Mouse (Mus musculus) fibroblast of lung, adult 2 months (primary cell): ENCODE measurements at regions not wholly inside any gene's neighbourhood (a gene's known extent, or its start where the extent isn't known, plus 50 kb on each side); places are given as distances from the start of the nearest gene placed in this dataset.

Source experiments
- DNase-seq: peaks from one replicate; pipeline ENCODE4 v3.0.0-alpha.2; 2011; ENCODE audit warnings: low read depth

DNA sequence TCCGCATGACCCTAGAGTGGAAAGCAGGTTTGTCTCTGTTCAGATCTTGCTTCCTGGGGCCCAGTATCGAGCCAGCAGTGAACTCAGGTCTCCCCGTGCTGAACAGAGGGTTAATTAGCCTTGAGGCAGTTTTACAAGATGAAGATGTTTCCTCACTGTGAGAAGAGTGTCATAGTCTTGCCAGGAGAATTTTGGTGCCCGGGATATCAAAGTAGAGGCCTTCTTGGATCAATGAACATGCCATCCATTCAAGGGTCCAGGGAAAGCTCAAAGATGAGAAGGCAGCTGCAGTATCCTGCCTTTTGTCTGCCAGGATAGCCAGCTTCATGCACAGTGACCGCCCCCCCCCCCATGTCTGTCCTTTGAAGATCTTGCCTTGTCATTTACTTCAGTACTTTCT lies 114.2 kb upstream of the Mylip start:
- DNase-seq: no peak

DNA sequence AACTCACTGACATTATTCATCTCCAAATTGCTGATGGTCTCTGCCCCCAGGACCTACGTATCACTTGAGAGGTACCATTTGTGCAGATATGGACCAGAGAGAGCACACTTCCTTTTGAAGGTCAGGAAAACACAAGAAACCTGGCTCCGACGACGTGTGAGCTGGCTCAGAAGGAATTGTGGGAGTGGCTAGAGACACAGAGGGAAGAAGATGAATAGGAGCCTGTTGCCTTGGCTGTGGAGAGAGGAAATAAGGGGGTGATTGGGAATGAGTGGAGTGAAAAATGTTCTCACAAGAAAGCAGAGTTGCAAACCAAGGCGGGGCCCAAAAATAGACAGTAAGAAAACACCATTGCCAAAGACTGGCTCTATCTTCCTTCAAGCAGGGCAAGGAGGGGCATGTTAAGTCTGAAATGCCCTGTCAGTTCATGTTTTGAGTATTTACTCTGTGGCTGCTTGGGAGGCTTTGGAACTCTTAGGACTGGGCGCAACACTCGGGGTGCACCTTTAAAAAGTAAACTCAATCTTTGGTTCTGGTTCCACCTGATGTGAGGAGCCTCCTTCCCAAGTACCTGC lies 111.6 kb upstream of the Mylip start:
- peak; percentile 7 for DNase-seq

DNA sequence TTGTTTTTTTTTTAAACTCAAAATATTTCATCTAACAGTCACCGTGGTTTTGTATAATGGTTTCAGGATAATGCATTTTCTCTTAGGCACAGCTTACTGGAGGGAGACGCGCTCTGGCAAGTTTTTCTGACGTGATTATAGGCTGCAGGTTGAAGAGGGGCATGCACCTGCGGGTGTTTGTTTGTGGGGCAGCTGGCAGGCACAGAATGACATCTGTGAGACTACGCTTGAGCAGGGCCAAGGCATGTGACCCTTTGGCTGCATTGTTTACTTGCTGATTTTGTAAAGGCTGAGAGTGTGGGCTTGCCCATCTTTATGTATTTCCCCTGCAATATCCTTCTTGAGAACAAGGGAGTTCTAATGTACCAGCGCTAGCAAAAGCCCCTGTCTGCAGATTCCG lies 108.4 kb upstream of the Mylip start:
- DNase-seq: no peak

DNA sequence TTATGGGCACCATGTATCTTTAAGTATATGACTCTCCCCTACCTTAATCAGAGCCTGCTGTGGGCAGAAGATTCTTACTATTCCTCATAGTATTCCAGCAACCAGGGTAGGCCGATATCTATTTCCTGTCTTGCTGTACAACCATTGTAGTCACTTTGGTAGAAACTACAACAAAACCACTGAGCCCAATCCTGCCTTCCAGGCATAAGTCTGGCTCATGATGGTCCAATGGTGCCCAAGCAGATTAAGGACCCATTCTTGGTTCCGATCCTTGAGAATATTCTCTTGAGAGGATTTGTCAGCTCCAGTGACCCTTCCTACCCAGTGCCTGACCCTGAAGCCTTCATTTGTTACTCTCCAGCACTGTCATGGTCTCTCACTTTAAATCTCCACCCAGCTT lies 102.9 kb upstream of the Mylip start:
- no peak for DNase-seq

DNA sequence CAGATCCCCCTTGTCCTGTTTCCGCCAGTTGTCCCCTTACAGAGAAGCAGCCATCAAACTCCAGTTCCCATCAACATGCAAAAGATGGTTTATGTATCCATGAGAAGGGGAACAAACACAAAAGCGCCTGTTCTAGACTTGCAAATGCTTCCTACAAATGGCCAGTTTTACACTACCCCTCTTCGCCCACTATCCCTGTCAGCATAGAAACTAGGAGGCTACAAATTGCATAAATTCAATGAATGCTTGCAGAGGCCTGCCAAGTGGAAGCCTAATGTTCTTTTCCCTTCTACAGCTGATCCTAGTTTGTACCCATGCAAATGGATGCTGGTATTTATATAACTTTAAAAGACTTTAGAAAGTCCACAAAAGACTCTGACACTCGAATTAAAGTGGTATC lies 102.3 kb upstream of the Mylip start:
- no peak for DNase-seq

DNA sequence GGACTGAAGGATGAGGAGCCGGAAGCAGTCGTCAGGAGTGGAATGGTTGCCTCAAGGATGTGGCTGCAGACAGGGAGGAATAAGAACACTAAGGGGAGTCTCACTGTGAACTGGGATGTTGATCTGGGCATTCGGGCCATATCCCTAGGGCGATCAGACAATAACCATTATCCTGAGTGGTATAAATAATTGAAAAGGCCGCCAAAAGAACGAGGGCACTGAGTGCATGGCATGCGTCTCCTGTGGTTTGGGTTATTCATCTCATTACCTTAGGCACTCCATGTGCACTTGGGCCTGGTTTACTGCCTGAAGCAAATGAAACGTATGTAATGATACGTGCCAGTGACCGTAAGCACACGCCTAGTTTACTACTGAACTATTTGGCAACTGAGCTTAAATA lies 99.6 kb upstream of the Mylip start:
- no peak for DNase-seq

DNA sequence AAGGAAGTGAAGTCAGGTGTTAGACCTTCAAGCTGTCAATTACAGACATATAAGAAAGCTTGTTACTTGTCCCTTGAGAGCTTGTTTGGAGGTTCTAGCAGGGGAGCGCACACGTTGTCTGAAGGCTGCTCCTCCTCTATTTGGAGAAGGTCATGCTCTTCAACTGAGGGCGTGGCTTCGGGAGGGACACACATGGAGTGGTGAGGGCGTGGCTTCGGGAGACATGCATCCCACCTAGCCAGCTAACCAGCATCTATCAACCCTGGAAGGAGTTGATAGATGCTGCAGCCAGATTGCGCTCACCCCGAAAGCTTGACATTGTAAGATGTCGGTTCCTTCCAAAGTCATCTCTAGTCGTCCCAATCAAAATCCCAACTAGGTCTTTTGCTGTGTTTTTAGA lies 94.9 kb upstream of the Mylip start:
- no peak for DNase-seq

DNA sequence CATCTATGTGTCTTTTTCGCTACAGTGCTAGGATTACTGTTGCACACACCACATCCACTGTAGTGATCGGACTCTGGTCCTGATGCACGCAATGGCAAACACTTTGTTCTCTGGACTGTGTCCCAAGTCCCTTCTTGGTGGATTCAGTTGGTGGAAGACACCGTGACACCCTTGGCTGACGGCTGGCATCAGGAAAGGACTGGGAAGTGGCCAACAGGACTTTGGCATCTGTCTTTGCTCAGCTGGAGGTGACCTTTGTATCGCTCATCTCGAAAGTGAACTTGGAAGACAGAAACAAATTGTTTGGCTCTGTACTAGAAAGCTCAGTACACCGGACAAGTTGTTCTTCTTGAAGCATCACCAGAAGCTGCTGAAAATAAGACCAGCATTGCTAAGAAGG lies 88.9 kb upstream of the Mylip start:
- DNase-seq: no peak

DNA sequence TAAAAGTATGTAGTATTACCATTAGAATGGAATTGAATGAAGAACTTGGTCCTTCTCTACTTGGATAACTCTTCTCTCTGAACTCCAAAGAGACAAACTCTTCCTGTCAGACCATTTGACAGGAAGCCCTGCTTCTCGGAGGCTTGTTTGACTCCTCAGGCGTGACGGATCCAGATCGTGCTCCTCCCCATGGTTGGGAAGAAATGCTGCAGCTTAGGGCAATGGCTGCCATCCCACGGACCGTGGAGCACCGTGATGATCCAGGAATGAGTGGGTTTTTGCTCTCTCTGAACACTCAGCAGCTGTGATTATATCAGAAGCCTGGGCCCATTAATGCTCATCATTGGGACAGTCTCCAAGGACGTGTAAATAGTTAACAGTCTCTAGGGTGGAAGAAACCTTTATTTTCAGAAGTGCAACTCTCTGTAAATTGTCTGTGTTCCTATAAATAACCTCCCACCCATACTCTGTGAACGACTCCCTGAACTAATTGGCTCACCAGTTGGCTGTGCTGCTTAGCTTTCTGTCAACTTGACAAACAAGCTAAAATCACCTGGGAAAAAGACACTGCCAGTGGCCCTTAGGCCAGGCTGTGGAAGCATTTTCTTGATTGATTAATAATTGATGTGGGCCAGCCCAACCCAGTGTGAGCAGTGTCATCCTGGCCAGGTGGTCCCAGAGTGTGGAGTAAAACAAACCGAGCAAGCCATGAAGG lies 88.2 kb upstream of the Mylip start:
- DNase-seq: no peak

DNA sequence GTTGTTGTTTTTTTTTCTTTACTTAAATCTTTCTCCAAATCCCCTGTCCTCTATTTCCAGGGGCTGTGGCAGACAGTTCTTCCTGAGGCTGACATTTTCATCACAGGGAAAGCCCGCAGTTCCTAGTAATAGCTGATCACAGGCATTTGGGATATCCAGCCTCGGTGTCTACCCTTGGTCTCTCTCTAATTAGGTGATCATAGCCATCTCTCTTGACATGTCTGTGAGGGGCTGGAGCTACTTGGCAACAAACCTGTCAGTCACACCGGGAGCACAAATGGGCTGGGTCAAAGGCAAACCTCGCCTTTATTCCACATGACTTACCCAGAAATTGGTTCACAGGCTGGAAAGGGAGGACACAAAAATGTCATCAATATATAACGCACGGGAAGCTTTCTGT lies 86.7 kb upstream of the Mylip start:
- DNase-seq: no peak

DNA sequence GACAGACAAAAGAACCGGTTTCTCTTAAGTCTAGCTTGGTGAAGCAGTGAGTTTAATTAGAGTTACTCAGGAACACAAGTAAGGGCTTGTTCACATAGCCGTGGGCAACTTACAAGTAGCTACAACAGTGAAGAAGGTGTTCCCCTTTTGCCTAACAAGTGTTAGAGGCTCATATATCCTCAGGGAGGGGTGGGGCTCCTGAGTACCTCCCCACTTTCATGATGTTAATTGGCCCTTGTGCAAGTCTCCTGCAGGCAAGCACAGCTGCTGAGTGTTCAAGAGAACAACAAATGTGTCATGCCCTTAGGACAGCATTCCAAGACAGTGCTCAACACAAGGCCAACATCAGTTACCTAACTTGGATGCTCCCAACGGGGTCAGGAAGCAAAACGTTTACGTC lies 83.4 kb upstream of the Mylip start:
- no peak for DNase-seq

DNA sequence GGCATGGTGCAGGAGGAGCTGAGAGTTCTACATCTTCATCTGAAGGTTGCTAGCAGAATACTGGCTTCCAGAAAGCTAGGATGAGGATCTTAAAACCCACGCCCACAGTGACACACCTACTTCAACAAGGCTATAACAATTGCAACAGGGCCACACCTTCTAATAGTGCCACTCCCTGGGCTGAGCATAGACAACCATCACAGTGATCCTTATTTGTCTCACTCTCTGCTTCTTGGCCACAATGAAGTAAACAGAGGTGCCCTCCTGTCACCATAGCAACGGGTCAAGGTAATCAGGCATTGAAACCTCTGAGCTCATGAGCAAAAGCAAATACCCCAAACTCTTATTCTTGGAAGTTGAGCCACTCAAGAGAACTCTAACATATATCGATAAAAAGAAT lies 82.3 kb upstream of the Mylip start:
- DNase-seq: no peak

DNA sequence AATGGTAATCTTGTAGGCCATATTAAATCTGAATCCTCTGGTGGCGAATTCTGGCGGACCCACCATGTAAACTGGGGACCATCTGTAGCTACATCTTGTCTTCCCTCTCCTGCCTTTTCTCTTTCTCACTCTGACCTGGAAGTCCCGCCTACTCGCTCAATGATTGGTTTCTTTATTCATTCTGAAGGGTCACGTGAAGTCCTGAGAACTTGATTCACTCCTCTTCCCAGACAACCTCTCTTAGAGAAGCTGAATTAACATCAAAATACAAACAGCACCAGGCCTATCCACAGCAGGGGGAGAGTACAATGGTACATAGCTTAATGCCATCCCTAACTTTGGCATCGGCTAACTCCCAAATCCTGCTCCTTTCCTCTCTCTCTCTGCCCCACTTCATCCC lies 69.9 kb upstream of the Mylip start:
- no peak for DNase-seq

DNA sequence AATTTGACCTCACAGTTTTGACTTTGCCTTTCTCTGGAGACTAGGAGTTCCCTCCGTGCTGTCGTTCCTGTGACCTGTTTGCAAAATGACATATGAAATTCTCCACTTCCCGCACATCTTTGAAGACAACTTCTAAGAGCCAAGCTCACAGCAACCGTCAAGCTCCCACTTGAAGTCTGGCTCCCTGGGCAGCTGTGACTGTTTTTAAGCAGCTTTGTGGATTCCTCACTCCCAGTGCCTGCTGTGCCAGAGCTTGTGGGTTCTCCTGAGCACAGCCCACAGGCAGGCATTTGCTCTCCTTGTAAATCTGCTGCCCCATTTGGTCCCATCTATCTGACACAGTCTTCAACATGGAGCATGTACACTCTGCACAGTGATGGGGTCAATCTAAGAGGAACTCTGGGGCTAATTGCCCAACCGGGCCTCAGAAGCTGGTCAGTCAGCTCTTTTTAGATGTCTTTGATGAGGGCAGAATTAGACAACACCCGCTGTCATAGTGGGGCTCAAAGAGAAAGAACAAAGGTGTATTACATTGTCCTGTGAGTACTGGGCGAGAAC lies 63.7 kb upstream of the Mylip start:
- no peak for DNase-seq

DNA sequence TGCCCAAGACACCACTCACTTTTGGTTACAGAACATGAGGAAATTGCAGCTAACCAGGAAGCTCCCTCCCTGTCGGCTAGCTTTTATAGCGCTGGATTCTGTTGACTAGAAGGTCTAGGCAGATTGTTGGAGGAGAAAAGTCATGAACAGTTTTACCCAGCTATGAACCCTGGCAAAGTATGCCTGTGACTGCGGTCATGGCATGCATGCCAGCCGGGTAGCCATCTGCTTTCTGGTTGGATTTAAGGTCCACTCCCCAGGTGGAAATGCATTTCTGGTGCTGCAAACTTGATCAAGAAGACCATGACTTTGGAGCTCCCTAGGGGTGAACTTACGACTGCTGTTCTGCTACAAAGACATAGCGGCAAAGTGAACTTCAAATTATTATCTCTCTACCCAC lies 62.8 kb upstream of the Mylip start:
- no peak for DNase-seq

DNA sequence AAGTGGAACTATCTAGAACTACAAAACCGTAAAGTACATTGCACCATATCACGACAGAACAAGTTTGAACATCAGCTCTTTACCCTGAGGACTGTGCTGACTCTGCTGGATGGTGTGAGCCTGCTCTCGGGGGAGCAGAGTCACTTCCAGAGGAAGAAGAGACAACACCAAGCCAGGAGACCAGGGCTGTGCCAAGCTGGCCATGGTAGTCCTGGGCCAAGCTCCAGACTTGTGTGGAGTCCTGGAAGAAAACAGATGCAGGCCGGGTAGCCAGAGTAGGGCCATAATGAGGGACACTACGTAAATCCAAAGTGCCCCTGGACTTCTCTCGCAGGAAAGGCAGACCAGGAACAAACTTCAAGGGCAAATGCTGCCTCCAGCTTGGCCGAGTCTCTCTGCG lies 59.0 kb upstream of the Mylip start:
- no peak for DNase-seq

DNA sequence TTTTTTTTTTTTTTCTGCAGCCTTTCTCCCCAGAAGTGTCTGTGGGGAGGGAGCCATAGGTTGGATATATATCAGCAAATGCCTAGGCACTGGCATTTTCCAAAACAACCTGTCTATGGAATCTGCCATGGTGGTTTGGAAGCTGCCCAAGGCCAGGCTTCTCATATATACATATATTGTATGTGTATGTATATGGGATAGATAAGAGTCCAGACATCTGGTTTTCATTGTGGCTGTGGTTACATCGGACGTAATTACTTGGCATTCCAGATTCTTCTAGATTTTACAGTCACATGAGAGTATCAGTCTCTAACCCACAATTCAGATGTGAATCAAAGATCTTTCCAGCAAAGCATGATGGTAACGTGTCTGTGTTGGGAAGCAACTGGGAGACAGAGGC lies 57.5 kb upstream of the Mylip start:
- no peak for DNase-seq

DNA sequence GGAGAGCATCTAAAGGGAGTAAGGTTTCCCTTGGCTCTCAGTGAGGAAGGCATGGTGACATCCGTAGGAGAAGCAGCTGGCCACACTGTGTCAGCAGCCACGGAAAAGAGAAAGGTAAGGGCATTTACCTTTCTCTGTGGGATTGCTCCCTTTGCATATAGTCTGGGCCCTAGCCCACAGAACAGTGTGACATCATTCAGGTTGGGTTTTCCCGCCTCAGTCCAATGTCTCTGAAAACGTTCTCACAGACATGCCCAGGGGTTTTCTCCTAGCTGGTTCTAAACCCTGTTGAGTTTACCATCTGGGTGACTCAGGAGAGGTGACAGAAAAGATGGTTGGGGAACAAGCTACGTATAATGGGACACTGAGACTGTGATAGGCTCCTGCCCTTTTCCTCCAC lies 55.9 kb upstream of the Mylip start:
- DNase-seq: no peak
